Mouse (Mus musculus) stomach, embryonic 15.5 days (tissue): ENCODE results near the gene Zfp865. TPM values are rescaled to one million over a fixed set of nuclear protein-coding genes. Genes with fewer than 3 reads are reported as not detected.
A peak's percentile ranks its signal among the peaks of the same experiment; 100 is the strongest.

Experiments
- ATAC-seq: fragments of 200-750 bp; cut with Nextera tagmentation; 2 replicates; pipeline ENCODE4 v1.8.0; 2017; ENCODE audit warnings: low read depth, moderate number of reproducible peaks, moderate TSS enrichment; ENCODE audit not compliant: insufficient read depth, low FRiP score
- H3K27ac ChIP-seq: fragments of 300-500 bp; sonication (generic); 2 replicates; pipeline ENCODE4 v1.5.1; 2015; ENCODE audit warnings: mild to moderate bottlenecking, inconsistent platforms
- H3K27me3 ChIP-seq: fragments of 300-500 bp; sonication (generic); replicated peaks from 2 replicates; pipeline ENCODE4 v1.6.1; 2015; ENCODE audit warnings: inconsistent platforms
- H3K36me3 ChIP-seq: fragments of 300-500 bp; sonication (generic); 2 replicates; pipeline ENCODE4 v1.6.1; 2015; ENCODE audit warnings: inconsistent platforms
- H3K4me1 ChIP-seq: fragments of 300-500 bp; sonication (generic); 2 replicates; pipeline ENCODE4 v1.6.1; 2015; ENCODE audit warnings: inconsistent platforms
- H3K4me2 ChIP-seq: fragments of 300-500 bp; sonication (generic); 2 replicates; pipeline ENCODE4 v1.6.1; 2015; ENCODE audit warnings: mild to moderate bottlenecking, inconsistent platforms
- H3K4me3 ChIP-seq: fragments of 300-500 bp; sonication (generic); replicated peaks from 2 replicates; pipeline ENCODE4 v1.5.1; 2015; ENCODE audit warnings: inconsistent platforms
- H3K9ac ChIP-seq: fragments of 300-500 bp; sonication (generic); 2 replicates; pipeline ENCODE4 v1.6.1; 2015; ENCODE audit warnings: inconsistent platforms
- H3K9me3 ChIP-seq: fragments of 300-500 bp; sonication (generic); 2 replicates; pipeline ENCODE4 v1.6.1; 2016; ENCODE audit warnings: inconsistent platforms
- WGBS: fragments of 180-500 bp; shearing (Covaris S2); methylation state at CpG from one replicate; pipeline ENCODE4 v1.1.7; 2015; 5-methylcytosine and 5-hydroxymethylcytosine counted together
- polyA plus RNA-seq: library from polyadenylated mRNA; unstranded; fragments of >200 nt; fragmentation: Nextera tagmentation; extraction: Ambion mirVana; gene quantifications from 2 replicates; pipeline ENCODE4 v1.2.1, GENCODE M21; 2015

The Zfp865 gene
- polyA plus RNA-seq = 5.5 and 7.7 TPM in 2 replicates

- Histone ChIP-seq H3K4me3 (peak within 1 kb of the TSS; percentile 90), H3K4me1 (peaks cover 16% of the 10 kb centered on the region; the same call in 1 of the 2 replicates), H3K4me2 (peak within 1 kb of the TSS; percentile 79), H3K9me3 (no peaks in the 10 kb centered on the region), H3K9ac (peak within 1 kb of the TSS; percentile 94), H3K27ac (peak within 1 kb of the TSS; percentile 97), H3K27me3 (no peaks in the 10 kb centered on the region), H3K36me3 (peaks cover 34% of the 10 kb centered on the region)
- under 1% methylated on average over 48 of the region's 49 CpGs for WGBS
- peak; percentile 91 for ATAC-seq
Observed at GRCm38 (mm10) chr7:5020000-5020681, at the start of gene Zfp865, which contains the start of gene Ccdc106. Gene Zfp865, plus strand, starts transcription at chr7:5020376. Gene Ccdc106, plus strand, starts transcription at chr7:5020553.

GRCm38 (mm10) chr7:4971068-4971467 lies 49.1 kb upstream of the Zfp865 start, which contains the start of gene Sbk3:
Gene Sbk3, minus strand, starts transcription at chr7:4971168.
- Histone ChIP-seq H3K27ac (no peak within 1 kb of the TSS), H3K36me3 (no peaks in the 10 kb centered on the region), H3K9me3 (no peaks in the 10 kb centered on the region), H3K4me2 (no peak within 1 kb of the TSS), H3K9ac (no peak within 1 kb of the TSS), H3K4me1 (no peaks in the 10 kb centered on the region), H3K27me3 (no peaks in the 10 kb centered on the region), H3K4me3 (no peak within 1 kb of the TSS)
- WGBS = 36% methylated on average over 6 of the region's 6 CpGs
- ATAC-seq = no peak

DNA sequence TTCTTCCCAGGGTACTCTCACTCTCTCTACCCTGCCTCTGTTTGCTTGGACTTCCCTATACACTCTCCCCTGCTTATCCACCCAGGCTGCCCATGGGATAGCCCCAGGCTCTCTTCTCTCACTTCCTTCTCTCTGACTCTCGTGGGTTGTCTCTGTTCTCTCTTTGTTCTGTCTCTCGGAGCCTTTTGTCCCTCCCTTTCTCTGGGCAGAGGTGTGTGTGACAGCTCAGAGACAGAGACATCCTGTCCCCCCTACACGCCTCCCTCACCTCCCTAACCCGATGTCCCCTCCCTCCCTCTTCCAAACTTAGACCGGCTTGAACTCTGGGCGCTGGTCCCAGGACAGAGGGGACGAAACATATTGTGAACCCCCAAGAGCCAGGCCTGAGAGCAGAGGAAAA lies 48.5 kb upstream of the Zfp865 start:
- Histone ChIP-seq H3K4me1 (no peaks in the 10 kb centered on the region), H3K9ac (no peak overlapping the region), H3K36me3 (no peaks in the 10 kb centered on the region), H3K4me2 (no peak overlapping the region), H3K9me3 (no peaks in the 10 kb centered on the region), H3K27me3 (no peaks in the 10 kb centered on the region), H3K4me3 (no peak overlapping the region), H3K27ac (no peak overlapping the region)
- WGBS = 25% methylated on average over 7 of the region's 7 CpGs
- ATAC-seq = no peak

DNA sequence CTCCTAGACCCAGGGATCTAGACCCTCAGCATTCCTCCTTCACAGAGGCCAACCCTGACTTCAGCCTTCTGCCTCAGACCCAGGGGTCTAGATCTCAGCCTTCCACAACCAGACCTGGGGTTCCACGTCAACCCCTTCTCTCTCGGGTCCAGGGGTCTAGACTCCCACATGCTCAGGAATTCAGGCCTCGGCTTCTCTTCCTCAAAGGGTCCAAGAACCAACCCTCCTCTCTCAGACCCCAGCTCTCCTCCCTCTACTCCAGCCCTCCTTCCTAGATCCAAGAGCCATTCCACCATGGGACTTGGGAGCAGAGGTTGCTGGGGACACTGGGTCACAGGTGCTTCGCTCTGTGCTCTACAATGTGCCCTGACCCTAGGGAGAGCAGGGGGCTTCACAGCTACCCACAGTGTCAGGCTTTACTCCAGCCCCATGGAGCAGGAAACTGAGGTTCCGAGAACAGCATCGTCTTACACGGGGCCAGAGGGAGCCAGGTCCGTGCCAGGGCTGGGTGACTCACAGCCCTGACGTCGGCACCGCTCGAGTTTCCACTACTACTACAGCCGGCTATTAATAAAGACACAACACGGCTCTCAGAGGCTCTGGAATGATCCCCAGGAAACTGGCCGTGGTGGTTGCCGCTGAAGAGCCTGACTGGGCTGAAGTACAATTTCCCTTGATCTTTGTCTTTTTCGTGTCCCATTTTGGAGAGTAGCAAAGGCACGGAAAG lies 47.7 kb upstream of the Zfp865 start:
- Histone ChIP-seq H3K9me3 (no peaks in the 10 kb centered on the region), H3K4me2 (no peak overlapping the region), H3K4me1 (no peaks in the 10 kb centered on the region), H3K27me3 (no peaks in the 10 kb centered on the region), H3K36me3 (no peaks in the 10 kb centered on the region), H3K4me3 (no peak overlapping the region), H3K9ac (no peak overlapping the region), H3K27ac (no peak overlapping the region)
- no peak for ATAC-seq
- WGBS = 58% methylated on average over 18 of the region's 18 CpGs

- no peak overlapping the region for H3K27ac ChIP-seq
- WGBS = 34% methylated on average over 4 of the region's 4 CpGs
- no peak for ATAC-seq
- H3K9me3 ChIP-seq = no peaks in the 10 kb centered on the region
- H3K36me3 ChIP-seq = no peaks in the 10 kb centered on the region
- no peaks in the 10 kb centered on the region for H3K27me3 ChIP-seq
- no peak overlapping the region for H3K4me3 ChIP-seq
- no peaks in the 10 kb centered on the region for H3K4me1 ChIP-seq
- no peak overlapping the region for H3K4me2 ChIP-seq
- H3K9ac ChIP-seq = no peak overlapping the region
Observed at GRCm38 (mm10) chr7:4975455-4975854, 44.7 kb upstream of the Zfp865 start.

- Histone ChIP-seq H3K9ac (no peak overlapping the region), H3K4me2 (no peak overlapping the region), H3K4me3 (no peak overlapping the region), H3K27me3 (no peaks in the 10 kb centered on the region), H3K27ac (no peak overlapping the region), H3K4me1 (no peaks in the 10 kb centered on the region), H3K9me3 (no peaks in the 10 kb centered on the region), H3K36me3 (no peaks in the 10 kb centered on the region)
- 93% methylated on average over 7 of the region's 7 CpGs for WGBS
- no peak for ATAC-seq
Observed at GRCm38 (mm10) chr7:4976832-4977231, 43.3 kb upstream of the Zfp865 start.

GRCm38 (mm10) chr7:4988250-4988649 lies 31.9 kb upstream of the Zfp865 start:
- 0 out of 2 replicates have a peak, but pooled peaks cover 1% of the 10 kb centered on the region for H3K4me1 ChIP-seq
- H3K4me2 ChIP-seq = no peak overlapping the region
- H3K27me3 ChIP-seq = no peaks in the 10 kb centered on the region
- no peak overlapping the region for H3K9ac ChIP-seq
- WGBS = 45% methylated on average over 2 of the region's 2 CpGs
- H3K4me3 ChIP-seq = no peak overlapping the region
- H3K27ac ChIP-seq = no peak overlapping the region
- H3K36me3 ChIP-seq = peaks cover 11% of the 10 kb centered on the region
- ATAC-seq = no peak
- H3K9me3 ChIP-seq = no peaks in the 10 kb centered on the region

- ATAC-seq = no peak
- H3K4me2 ChIP-seq = no peak overlapping the region
- no peaks in the 10 kb centered on the region for H3K27me3 ChIP-seq
- H3K9ac ChIP-seq = no peak overlapping the region
- H3K9me3 ChIP-seq = no peaks in the 10 kb centered on the region
- H3K27ac ChIP-seq = no peak overlapping the region
- peaks cover 19% of the 10 kb centered on the region for H3K4me1 ChIP-seq
- H3K36me3 ChIP-seq = peaks cover 20% of the 10 kb centered on the region
- WGBS = 55% methylated on average over 55 of the region's 55 CpGs
- H3K4me3 ChIP-seq = no peak overlapping the region
Observed at GRCm38 (mm10) chr7:4993347-4993998, 26.7 kb upstream of the Zfp865 start.

DNA sequence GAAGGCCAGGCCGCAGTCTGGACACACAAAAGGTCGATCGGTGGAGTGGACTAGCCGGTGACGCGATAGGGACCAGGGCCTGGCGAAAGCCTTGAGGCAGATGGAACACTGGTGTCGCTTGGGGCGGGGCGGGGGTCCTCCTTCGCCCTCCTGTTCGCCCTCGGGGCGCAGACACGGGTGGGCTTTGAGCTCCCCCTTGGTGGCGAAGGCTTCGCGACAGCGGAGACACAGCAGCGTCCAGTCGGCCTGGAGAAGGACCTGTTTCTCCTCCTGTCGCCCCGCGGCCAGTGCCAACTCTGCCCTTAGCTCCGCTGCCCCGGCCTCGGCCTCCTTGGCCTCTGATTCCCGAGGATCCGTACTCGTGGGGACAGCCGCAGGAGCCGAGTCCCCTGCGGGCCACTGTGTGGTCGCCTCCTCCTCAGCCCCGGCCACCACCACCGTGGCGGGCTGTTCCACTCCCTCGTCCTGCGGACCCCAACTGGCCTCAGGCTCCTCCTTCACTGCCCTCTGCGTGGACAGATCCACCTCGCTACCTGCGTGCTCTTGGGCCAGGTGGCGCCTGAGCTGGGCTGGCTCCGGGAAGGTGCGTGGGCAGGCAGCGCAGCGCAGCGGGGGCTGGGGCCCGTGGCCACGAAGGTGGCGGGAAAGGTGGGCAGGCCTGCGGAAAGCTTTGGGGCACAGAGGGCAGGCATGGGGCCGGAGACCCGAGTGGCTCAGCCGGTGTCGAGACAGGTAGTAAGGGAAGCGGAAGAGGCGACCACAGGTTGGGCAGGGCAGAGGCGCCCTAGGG lies 26.0 kb upstream of the Zfp865 start:
- H3K36me3 ChIP-seq = peaks cover 20% of the 10 kb centered on the region
- no peak overlapping the region for H3K9ac ChIP-seq
- no peak for ATAC-seq
- H3K9me3 ChIP-seq = no peaks in the 10 kb centered on the region
- H3K4me3 ChIP-seq = peak overlapping the region; percentile 72; the same call in 1 of the 2 replicates
- 59% methylated on average over 59 of the region's 59 CpGs for WGBS
- no peaks in the 10 kb centered on the region for H3K27me3 ChIP-seq
- H3K4me2 ChIP-seq = peak overlapping the region; percentile 69
- peaks cover 19% of the 10 kb centered on the region for H3K4me1 ChIP-seq
- H3K27ac ChIP-seq = no peak overlapping the region

GRCm38 (mm10) chr7:4995268-4996002 lies 24.7 kb upstream of the Zfp865 start:
- H3K27me3 ChIP-seq = no peaks in the 10 kb centered on the region
- peaks cover 19% of the 10 kb centered on the region for H3K4me1 ChIP-seq
- H3K4me3 ChIP-seq = peak overlapping the region; percentile 72
- peak overlapping the region; percentile 81 for H3K9ac ChIP-seq
- no peaks in the 10 kb centered on the region for H3K9me3 ChIP-seq
- WGBS = 7% methylated on average over 19 of the region's 19 CpGs
- peak overlapping the region; percentile 69 for H3K4me2 ChIP-seq
- peaks cover 20% of the 10 kb centered on the region for H3K36me3 ChIP-seq
- H3K27ac ChIP-seq = peak overlapping the region; percentile 78
- ATAC-seq = no peak; the same call in 1 of the 2 replicates
